Mouse (Mus musculus): ENCODE data around the gene Pptc7. TPM values are rescaled to one million over a fixed set of nuclear protein-coding genes. Genes with fewer than 3 reads are reported as not detected.

The Pptc7 gene
- total and polyA plus RNA-seq, 2 experiments from 2014 or later = 6.7 to 19.3 TPM

GRCm38 (mm10) chr5:122295113-122295935, 11.2 kb downstream of the Pptc7 start:
- Histone ChIP-seq H3K9me3 (ENCODE audit: low read length) (no peaks in the 10 kb centered on the region), H3K27ac (ENCODE audit: low read depth, low read length) (no peak overlapping the region), H3K4me3 (ENCODE audit: low read depth, low read length) (no peak overlapping the region), H3K4me2 (ENCODE audit: low read depth, low read length, poor library complexity, severe bottlenecking) (no peak overlapping the region), H3K9ac (replicated peaks; ENCODE audit: low read length, poor library complexity, severe bottlenecking) (no peak overlapping the region), H3K27me3 (ENCODE audit: insufficient read depth, low read length) (no peaks in the 10 kb centered on the region), H3K4me1 (ENCODE audit: insufficient read depth, low read length) (peaks cover 8% of the 10 kb centered on the region; the same call in 1 of the 2 replicates), H3K36me3 (ENCODE audit: insufficient read depth, low read length) (no peaks in the 10 kb centered on the region)
- no peak for TF ChIP-seq CTCF (IDR thresholded peaks at IDR 0.05)
- ATAC-seq (ENCODE audit: low FRiP score) (no peak), DNase-seq (ENCODE audit: low spot score) (no peak)
- WGBS = 72% methylated on average over 14 of the region's 14 CpGs

- 83% methylated on average over 6 of the region's 6 CpGs for WGBS
Measured at GRCm38 (mm10) chr5:122300071-122300518, 15.9 kb downstream of the Pptc7 start.

GRCm38 (mm10) chr5:122302810-122303745, 18.9 kb downstream of the Pptc7 start:
- DNase-seq (ENCODE audit: low spot score) = peak; percentile 42
- H3K9ac ChIP-seq (replicated peaks; ENCODE audit: low read length, poor library complexity, severe bottlenecking) = 0 out of 2 replicates have a peak overlapping the region, but pooled peaks have one; percentile 13
- WGBS = 67% methylated on average over 17 of the region's 17 CpGs
- H3K4me3 ChIP-seq (ENCODE audit: low read depth, low read length) = no peak overlapping the region
- H3K36me3 ChIP-seq (ENCODE audit: insufficient read depth, low read length) = no peaks in the 10 kb centered on the region
- peaks cover 3% of the 10 kb centered on the region; the same call in 1 of the 2 replicates for H3K4me1 ChIP-seq (ENCODE audit: insufficient read depth, low read length)
- H3K4me2 ChIP-seq (ENCODE audit: low read depth, low read length, poor library complexity, severe bottlenecking) = no peak overlapping the region
- no peak overlapping the region; the same call in 1 of the 2 replicates for H3K27ac ChIP-seq (ENCODE audit: low read depth, low read length)
- no peaks in the 10 kb centered on the region for H3K9me3 ChIP-seq (ENCODE audit: low read length)
- no peaks in the 10 kb centered on the region for H3K27me3 ChIP-seq (ENCODE audit: insufficient read depth, low read length)
- TF ChIP-seq CTCF (IDR thresholded peaks at IDR 0.05) = peak; percentile 51; the same call in 1 of the 2 replicates
- ATAC-seq (ENCODE audit: low FRiP score) = no peak

More at GRCm38 (mm10) chr5:122300071-122300518, 15.9 kb downstream of the Pptc7 start:
- DNase-seq (ENCODE audit: low spot score) (no peak), ATAC-seq (ENCODE audit: low FRiP score) (no peak)
- Histone ChIP-seq H3K4me2 (ENCODE audit: low read depth, low read length, poor library complexity, severe bottlenecking) (no peak overlapping the region), H3K4me3 (ENCODE audit: low read depth, low read length) (no peak overlapping the region), H3K27ac (ENCODE audit: low read depth, low read length) (no peak overlapping the region), H3K4me1 (ENCODE audit: insufficient read depth, low read length) (peaks cover 3% of the 10 kb centered on the region; the same call in 1 of the 2 replicates), H3K27me3 (ENCODE audit: insufficient read depth, low read length) (no peaks in the 10 kb centered on the region), H3K9me3 (ENCODE audit: low read length) (no peaks in the 10 kb centered on the region), H3K9ac (replicated peaks; ENCODE audit: low read length, poor library complexity, severe bottlenecking) (no peak overlapping the region), H3K36me3 (ENCODE audit: insufficient read depth, low read length) (no peaks in the 10 kb centered on the region)
- TF ChIP-seq CTCF (IDR thresholded peaks at IDR 0.05) = no peak

GRCm38 (mm10) chr5:122303937-122304336, 19.8 kb downstream of the Pptc7 start:
- Histone ChIP-seq H3K9me3 (ENCODE audit: low read length) (no peaks in the 10 kb centered on the region), H3K4me1 (ENCODE audit: insufficient read depth, low read length) (peaks cover 3% of the 10 kb centered on the region; the same call in 1 of the 2 replicates), H3K36me3 (ENCODE audit: insufficient read depth, low read length) (no peaks in the 10 kb centered on the region; the same call in 1 of the 2 replicates), H3K27ac (ENCODE audit: low read depth, low read length) (no peak overlapping the region), H3K27me3 (ENCODE audit: insufficient read depth, low read length) (no peaks in the 10 kb centered on the region), H3K4me3 (ENCODE audit: low read depth, low read length) (no peak overlapping the region), H3K4me2 (ENCODE audit: low read depth, low read length, poor library complexity, severe bottlenecking) (no peak overlapping the region), H3K9ac (replicated peaks; ENCODE audit: low read length, poor library complexity, severe bottlenecking) (no peak overlapping the region)
- no peak for TF ChIP-seq CTCF (IDR thresholded peaks at IDR 0.05)
- ATAC-seq (ENCODE audit: low FRiP score) (no peak), DNase-seq (ENCODE audit: low spot score) (no peak)
- 91% methylated on average over 7 of the region's 7 CpGs for WGBS

GRCm38 (mm10) chr5:122304541-122304940, 20.4 kb downstream of the Pptc7 start:
- Histone ChIP-seq H3K9ac (replicated peaks; ENCODE audit: low read length, poor library complexity, severe bottlenecking) (no peak overlapping the region), H3K9me3 (ENCODE audit: low read length) (no peaks in the 10 kb centered on the region), H3K36me3 (ENCODE audit: insufficient read depth, low read length) (no peaks in the 10 kb centered on the region; the same call in 1 of the 2 replicates), H3K4me2 (ENCODE audit: low read depth, low read length, poor library complexity, severe bottlenecking) (no peak overlapping the region), H3K4me1 (ENCODE audit: insufficient read depth, low read length) (peaks cover 3% of the 10 kb centered on the region; the same call in 1 of the 2 replicates), H3K4me3 (ENCODE audit: low read depth, low read length) (no peak overlapping the region), H3K27ac (ENCODE audit: low read depth, low read length) (no peak overlapping the region), H3K27me3 (ENCODE audit: insufficient read depth, low read length) (no peaks in the 10 kb centered on the region)
- no peak for TF ChIP-seq CTCF (IDR thresholded peaks at IDR 0.05)
- no peak for DNase-seq (ENCODE audit: low spot score)
- 77% methylated on average over 6 of the region's 6 CpGs for WGBS
- ATAC-seq (ENCODE audit: low FRiP score) = no peak

Data from midbrain, postnatal 0 days (tissue).